Mouse (Mus musculus) limb, embryonic 14.5 days (tissue): ENCODE data around the gene Pcbd2. TPM values are rescaled to one million over a fixed set of nuclear protein-coding genes. Genes with fewer than 3 reads are reported as not detected.

Experiments used
- ATAC-seq: fragments of 200-750 bp; cut with Nextera tagmentation; 2 replicates; pipeline ENCODE4 v1.8.0; 2017; ENCODE audit warnings: low read depth, moderate number of reproducible peaks, moderate TSS enrichment; ENCODE audit not compliant: low FRiP score
- DNase-seq: peaks from one replicate; pipeline ENCODE4 v3.0.0-alpha.2; 2015; ENCODE audit warnings: low spot score
- H3K27ac ChIP-seq: fragments of 300-500 bp; sonication (generic); replicated peaks from 2 replicates; pipeline ENCODE4 v1.5.1; 2014; ENCODE audit warnings: low read depth, mild to moderate bottlenecking, low read length, moderate library complexity, mixed read lengths
- H3K27me3 ChIP-seq: fragments of 300-500 bp; sonication (generic); 2 replicates; pipeline ENCODE4 v1.6.1; 2014; ENCODE audit warnings: low read length, mixed read lengths; ENCODE audit not compliant: control insufficient read depth, insufficient read depth
- H3K36me3 ChIP-seq: fragments of 300-500 bp; sonication (generic); 2 replicates; pipeline ENCODE4 v1.6.1; 2014; ENCODE audit warnings: mild to moderate bottlenecking, low read length, moderate library complexity, mixed read lengths; ENCODE audit not compliant: control insufficient read depth, insufficient read depth
- H3K4me1 ChIP-seq: fragments of 300-500 bp; sonication (generic); 2 replicates; pipeline ENCODE4 v1.6.1; 2014; ENCODE audit warnings: antibody characterized with exemption, low read length, mixed read lengths; ENCODE audit not compliant: control insufficient read depth, insufficient read depth
- H3K4me2 ChIP-seq: fragments of 300-500 bp; sonication (generic); replicated peaks from 2 replicates; pipeline ENCODE4 v1.6.1; 2014; ENCODE audit warnings: low read depth, mild to moderate bottlenecking, low read length, moderate library complexity; ENCODE audit not compliant: severe bottlenecking
- H3K4me3 ChIP-seq: fragments of 300-500 bp; sonication (generic); replicated peaks from 2 replicates; pipeline ENCODE4 v1.5.1; 2014; ENCODE audit warnings: low read length
- H3K9ac ChIP-seq: fragments of 300-500 bp; sonication (generic); 2 replicates; pipeline ENCODE4 v1.6.1; 2014; ENCODE audit warnings: mild to moderate bottlenecking, low read depth, low read length, moderate library complexity; ENCODE audit not compliant: severe bottlenecking
- H3K9me3 ChIP-seq: fragments of 300-500 bp; sonication (generic); 2 replicates; pipeline ENCODE4 v1.6.1; 2016; ENCODE audit warnings: low read length; ENCODE audit not compliant: control insufficient read depth
- POLR2A ChIP-seq: fragments of 200-500 bp; IDR thresholded peaks from 2 replicates; pipeline ENCODE4 v1.8.0; 2012; ENCODE audit warnings: inconsistent platforms, mild to moderate bottlenecking, moderate library complexity, borderline replicate concordance; ENCODE audit not compliant: insufficient read depth, insufficient read length; ENCODE audit errors: extremely low read depth
- WGBS: fragments of 180-500 bp; shearing (Covaris S2); extraction: QIAGEN DNeasy Blood & Tissue Kit; methylation state at CpG from one replicate; pipeline ENCODE4 v1.1.7; 2014; 5-methylcytosine and 5-hydroxymethylcytosine counted together
- polyA plus RNA-seq, 2 experiments: library from polyadenylated mRNA; depleted of rRNA in 1 of 2; stranded (reverse) in 1 of 2; unstranded in 1 of 2; fragments of >200 nt; fragmentation: Nextera tagmentation in 1 of 2; extraction: Ambion mirVana in 1 of 2; gene quantifications; 2 replicates each; pipeline versions ENCODE4 v1.2.1 to v1.2.3; 2012 to 2014

Gene Pcbd2
- polyA plus RNA-seq, 2 experiments: 40.9 to 41.7 TPM

GRCm38 (mm10) chr13:55733628-55734502, 6.7 kb downstream of the Pcbd2 start:
- Histone ChIP-seq H3K27me3 (no peaks in the 10 kb centered on the region), H3K4me3 (no peak overlapping the region), H3K4me1 (peaks cover 8% of the 10 kb centered on the region; the same call in 1 of the 2 replicates), H3K4me2 (no peak overlapping the region), H3K9me3 (no peaks in the 10 kb centered on the region), H3K27ac (no peak overlapping the region), H3K36me3 (no peaks in the 10 kb centered on the region), H3K9ac (no peak overlapping the region)
- no peak for TF ChIP-seq POLR2A
- WGBS: 29% methylated on average over 22 of the region's 22 CpGs
- DNase-seq: no peak
- no peak for ATAC-seq

- Histone ChIP-seq H3K27ac (no peak overlapping the region), H3K9me3 (no peaks in the 10 kb centered on the region), H3K4me3 (no peak overlapping the region), H3K9ac (no peak overlapping the region), H3K27me3 (no peaks in the 10 kb centered on the region), H3K36me3 (no peaks in the 10 kb centered on the region), H3K4me2 (no peak overlapping the region), H3K4me1 (peaks cover 8% of the 10 kb centered on the region; the same call in 1 of the 2 replicates)
- ATAC-seq: no peak
- TF ChIP-seq POLR2A: no peak
- 88% methylated on average over 8 of the region's 8 CpGs for WGBS
- no peak for DNase-seq
Measured at GRCm38 (mm10) chr13:55737885-55738284, 10.7 kb downstream of the Pcbd2 start.

GRCm38 (mm10) chr13:55742306-55742705, 15.1 kb downstream of the Pcbd2 start:
- Histone ChIP-seq H3K4me1 (peaks cover 2% of the 10 kb centered on the region; the same call in 1 of the 2 replicates), H3K36me3 (no peaks in the 10 kb centered on the region), H3K27me3 (no peaks in the 10 kb centered on the region), H3K9me3 (no peaks in the 10 kb centered on the region), H3K4me2 (no peak overlapping the region), H3K9ac (no peak overlapping the region), H3K4me3 (no peak overlapping the region), H3K27ac (no peak overlapping the region)
- DNase-seq (no peak), ATAC-seq (no peak)
- no peak for TF ChIP-seq POLR2A
- WGBS: 68% methylated on average over 8 of the region's 8 CpGs

GRCm38 (mm10) chr13:55754380-55754779, 27.2 kb downstream of the Pcbd2 start:
- no peak overlapping the region for H3K4me3 ChIP-seq
- no peaks in the 10 kb centered on the region for H3K9me3 ChIP-seq
- WGBS: 41% methylated on average over 13 of the region's 13 CpGs
- H3K4me2 ChIP-seq: no peak overlapping the region
- H3K27me3 ChIP-seq: no peaks in the 10 kb centered on the region
- no peak for TF ChIP-seq POLR2A
- ATAC-seq: no peak
- H3K4me1 ChIP-seq: peaks cover 24% of the 10 kb centered on the region
- H3K36me3 ChIP-seq: no peaks in the 10 kb centered on the region
- H3K27ac ChIP-seq: no peak overlapping the region
- no peak overlapping the region for H3K9ac ChIP-seq
- DNase-seq: no peak

GRCm38 (mm10) chr13:55756789-55757188, 29.6 kb downstream of the Pcbd2 start:
- WGBS: 13% methylated on average over 8 of the region's 8 CpGs
- H3K9me3 ChIP-seq: no peaks in the 10 kb centered on the region
- no peaks in the 10 kb centered on the region for H3K27me3 ChIP-seq
- no peak for DNase-seq
- peak overlapping the region; percentile 42; the same call in 1 of the 2 replicates for H3K9ac ChIP-seq
- peaks cover 23% of the 10 kb centered on the region for H3K4me1 ChIP-seq
- peak overlapping the region; percentile 27 for H3K4me2 ChIP-seq
- no peaks in the 10 kb centered on the region for H3K36me3 ChIP-seq
- peak; percentile 49; the same call in 1 of the 2 replicates for ATAC-seq
- peak overlapping the region; percentile 50; the same call in 1 of the 2 replicates for H3K27ac ChIP-seq
- no peak for TF ChIP-seq POLR2A
- no peak overlapping the region; the same call in 1 of the 2 replicates for H3K4me3 ChIP-seq
